Mouse (Mus musculus): Measurements from ENCODE around the gene Grm5.

The Grm5 gene

GRCm38 (mm10) chr7:87846082-87846481 lies 262.1 kb downstream of the Grm5 start:
- in situ Hi-C loops (cut with MboI), result no loop called here

- in situ Hi-C loops (cut with MboI), result no loop called here
Measured at GRCm38 (mm10) chr7:87925956-87926355, 342.0 kb downstream of the Grm5 start.

- in situ Hi-C loops (cut with MboI), result no loop called here
Measured at GRCm38 (mm10) chr7:87937415-87937814, 353.4 kb downstream of the Grm5 start.

GRCm38 (mm10) chr7:87938265-87938664 lies 354.3 kb downstream of the Grm5 start:
- in situ Hi-C loops (cut with MboI), result no loop called here

- in situ Hi-C loops (cut with MboI), result no loop called here
Measured at GRCm38 (mm10) chr7:87950205-87950604, 366.2 kb downstream of the Grm5 start.

GRCm38 (mm10) chr7:87973216-87973615 lies 389.2 kb downstream of the Grm5 start:
- in situ Hi-C loops (cut with MboI), result no loop called here

GRCm38 (mm10) chr7:87975041-87975440 lies 391.1 kb downstream of the Grm5 start:
- in situ Hi-C loops (cut with MboI), result no loop called here

- in situ Hi-C loops (cut with MboI), result no loop called here
Measured at GRCm38 (mm10) chr7:87983494-87983893, 399.5 kb downstream of the Grm5 start.

- in situ Hi-C loops (cut with MboI), result no loop called here
Measured at GRCm38 (mm10) chr7:88014451-88014850, 430.5 kb downstream of the Grm5 start.

- in situ Hi-C loops (cut with MboI), result no loop called here
Measured at GRCm38 (mm10) chr7:88027411-88028132, 443.6 kb downstream of the Grm5 start.

- in situ Hi-C loops (cut with MboI), result no loop called here
Measured at GRCm38 (mm10) chr7:88047366-88047765, 463.4 kb downstream of the Grm5 start.

GRCm38 (mm10) chr7:88054224-88054938 lies 470.4 kb downstream of the Grm5 start:
- in situ Hi-C loops (cut with MboI), result no loop called here

GRCm38 (mm10) chr7:88056438-88056837 lies 472.5 kb downstream of the Grm5 start:
- in situ Hi-C loops (cut with MboI), result no loop called here

- in situ Hi-C loops (cut with MboI), result loop anchor here (25.0 kb wide), 1 partner anchor 446 kb away; no protein-coding TSS in a partner anchor
Measured at GRCm38 (mm10) chr7:88091115-88091514, 507.1 kb downstream of the Grm5 start.

GRCm38 (mm10) chr7:88096536-88097107 lies 512.7 kb downstream of the Grm5 start:
- in situ Hi-C loops (cut with MboI), result loop anchor here (25.0 kb wide), 1 partner anchor 441 kb away; no protein-coding TSS in a partner anchor

- in situ Hi-C loops (cut with MboI), result loop anchor here (25.0 kb wide), 1 partner anchor 440 kb away; no protein-coding TSS in a partner anchor
Measured at GRCm38 (mm10) chr7:88097715-88098114, 513.7 kb downstream of the Grm5 start.

- in situ Hi-C loops (cut with MboI), result no loop called here
Measured at GRCm38 (mm10) chr7:88116724-88117409, 532.9 kb downstream of the Grm5 start.

GRCm38 (mm10) chr7:88128080-88128848 lies 544.3 kb downstream of the Grm5 start:
- in situ Hi-C loops (cut with MboI), result no loop called here

GRCm38 (mm10) chr7:88129536-88130487 lies 545.8 kb downstream of the Grm5 start:
- in situ Hi-C loops (cut with MboI), result no loop called here

- in situ Hi-C loops (cut with MboI), result no loop called here
Measured at GRCm38 (mm10) chr7:88130488-88130849, 546.5 kb downstream of the Grm5 start.

Measured in mature B cell (primary cell).